Mouse (Mus musculus) thymus, postnatal 10 days (tissue): ENCODE data around the gene Cops7b.
A peak's percentile ranks its signal among the peaks of the same experiment; 100 is the strongest.
"Not testable (repeated sequence)": the region's sequence is repeated elsewhere in the genome, so short reads cannot be mapped to it uniquely, and the experiment has no call there.

Experiments used
- DNase-seq, 2 experiments: peaks; one replicate each; pipeline ENCODE4 v3.0.0; 2021; ENCODE audit warnings: low spot score in 2 of 2

Gene Cops7b

DNA sequence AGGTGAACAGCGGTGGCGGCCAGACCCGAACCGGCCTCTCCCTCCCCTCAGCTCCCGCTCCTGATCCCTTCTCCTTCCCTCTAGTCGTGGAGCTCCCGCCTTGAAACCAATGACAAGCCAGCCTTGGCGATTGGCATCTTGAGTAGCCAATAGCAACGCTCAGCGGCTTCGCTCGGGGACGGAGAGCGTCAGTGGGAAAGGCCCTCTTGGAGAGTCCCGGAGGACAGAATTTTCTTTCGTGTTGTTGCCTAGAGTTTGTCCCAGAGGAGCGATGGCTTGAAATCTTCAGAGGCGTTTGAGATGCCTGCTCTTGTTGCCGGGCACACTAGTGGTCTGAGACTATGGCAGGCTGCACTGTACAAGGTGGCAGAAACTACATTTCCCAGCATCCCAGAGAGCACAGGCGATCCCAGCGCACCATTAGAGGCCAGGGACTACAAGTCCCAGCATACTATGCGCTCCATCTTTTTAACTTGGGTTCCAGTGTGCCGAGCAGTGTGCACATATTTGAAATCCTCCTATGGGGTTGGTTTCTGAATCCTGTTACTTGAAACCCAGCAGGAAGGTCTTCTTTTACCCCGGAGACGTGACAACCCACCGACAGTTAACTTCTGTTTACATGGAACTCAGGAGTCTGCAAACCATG is at the start of gene Cops7b, which contains the start of gene Pde6d:
Cops7b (plus strand) TSS at position 454 of the 646 bp plus-strand sequence.
Pde6d (minus strand) TSS at position 179 of the 646 bp plus-strand sequence.
- DNase-seq = peak; percentile 89 to 90

DNA sequence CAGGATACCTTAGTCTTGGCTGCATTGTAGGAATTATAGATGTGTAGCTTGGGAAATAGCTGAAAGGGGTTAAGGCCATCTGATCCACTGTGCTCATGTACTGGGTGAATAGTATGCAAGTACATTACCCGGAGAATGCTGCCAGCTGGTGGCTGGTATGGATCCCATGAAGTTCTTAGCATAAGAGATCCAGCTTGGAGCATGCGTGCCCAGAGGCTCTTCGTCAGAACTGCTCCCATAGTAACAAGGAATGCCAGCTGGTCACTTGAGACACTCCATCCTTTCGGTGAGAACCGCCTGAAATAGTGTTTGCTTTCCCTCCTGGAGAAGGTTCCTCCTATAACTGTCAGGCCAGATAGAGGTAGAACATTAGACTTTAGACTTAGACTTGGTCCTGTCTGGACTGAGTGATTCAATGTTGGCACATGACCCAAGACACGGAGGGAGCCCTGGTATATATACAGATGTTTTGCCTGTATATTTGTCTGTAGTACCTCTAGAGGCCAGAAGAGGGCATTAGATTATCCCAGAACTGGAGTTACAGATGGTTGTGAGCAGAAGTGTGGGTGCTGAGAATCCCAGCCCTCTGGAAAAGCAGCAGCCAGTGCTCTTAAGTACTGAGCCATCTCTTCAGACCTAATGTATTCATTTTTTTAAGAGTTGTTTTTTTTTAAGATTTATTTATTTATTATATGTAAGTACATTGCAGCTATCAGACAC is 49.1 kb upstream of the Cops7b start:
- no peak for DNase-seq

DNA sequence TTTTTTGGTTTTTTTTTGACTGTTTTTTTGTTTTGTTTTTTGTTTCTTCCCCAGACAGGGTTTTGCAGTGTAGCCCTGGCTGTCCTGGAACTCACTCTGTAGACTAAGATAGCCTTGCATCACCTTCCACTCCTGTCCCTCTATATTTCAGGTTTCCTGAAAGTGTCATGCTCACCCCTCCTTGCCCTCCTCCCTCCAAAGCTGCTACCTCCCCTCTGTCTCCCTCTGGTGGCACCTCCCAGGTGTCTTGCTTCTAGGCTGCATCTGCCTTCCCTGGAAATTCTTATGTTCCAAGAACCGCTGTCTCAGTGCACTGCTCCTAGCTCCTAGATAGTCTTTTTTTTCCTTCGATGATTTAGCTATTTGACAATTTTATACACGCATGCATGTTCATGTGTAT is 44.3 kb upstream of the Cops7b start:
- DNase-seq = peak in 1 of 2 experiments; percentile 46

DNA sequence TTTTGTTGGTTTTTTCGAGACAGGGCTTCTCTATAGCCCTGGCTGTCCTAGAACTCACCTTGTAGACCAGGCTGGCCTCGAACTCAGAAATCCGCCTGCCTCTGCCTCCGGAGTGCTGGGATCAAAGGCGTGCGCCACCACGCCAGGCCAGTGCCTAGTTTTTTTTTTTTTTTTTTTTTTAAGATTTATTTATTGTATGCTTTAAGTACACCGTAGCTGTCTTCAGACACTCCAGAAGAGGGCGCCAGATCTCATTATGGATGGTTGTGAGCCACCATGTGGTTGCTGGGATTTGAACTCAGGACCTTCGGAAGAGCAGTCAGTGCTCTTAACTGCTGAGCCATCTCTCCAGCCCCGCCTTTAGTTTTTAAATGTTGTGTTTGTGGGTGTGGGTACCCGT is 43.1 kb upstream of the Cops7b start:
- not testable (repeated sequence) for DNase-seq

DNA sequence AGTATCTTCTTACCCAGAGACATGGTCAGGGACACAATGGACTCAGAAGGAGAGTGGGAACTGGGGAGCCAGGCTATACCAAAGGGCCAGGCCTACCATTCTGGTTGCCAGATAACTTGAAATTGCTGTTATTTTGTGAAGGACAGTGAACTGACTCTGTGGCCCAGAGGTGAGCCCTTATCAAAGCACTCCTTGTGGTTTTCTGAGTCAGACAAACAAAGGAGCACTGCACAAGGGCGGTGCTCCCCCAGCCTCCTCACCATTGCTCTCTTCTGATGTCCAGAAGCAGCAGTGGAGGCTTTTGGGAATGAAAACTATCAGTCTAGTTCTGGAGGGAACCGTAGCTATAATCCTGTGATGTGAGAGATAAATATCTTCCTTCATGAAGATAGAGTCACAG is 40.1 kb upstream of the Cops7b start:
- no peak for DNase-seq

DNA sequence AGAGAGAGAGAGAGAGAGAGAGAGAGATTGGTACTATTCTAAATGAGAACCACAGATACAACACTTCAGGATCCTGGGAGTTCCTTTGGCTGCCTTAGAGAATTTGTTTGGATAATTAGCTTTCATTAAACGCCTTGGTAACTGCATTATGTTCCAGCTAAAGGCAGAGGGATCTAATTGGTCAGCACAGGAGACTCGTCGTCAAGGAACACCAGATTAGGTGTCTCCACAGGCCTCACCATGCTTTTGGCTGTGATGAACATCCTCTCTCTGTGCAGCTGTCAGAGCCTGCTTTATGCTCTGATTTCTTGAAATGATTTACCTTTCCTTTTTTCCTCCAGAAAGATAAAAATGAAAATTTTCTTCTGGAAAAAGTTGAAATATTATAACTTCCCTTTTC is 35.9 kb upstream of the Cops7b start:
- no peak for DNase-seq

DNA sequence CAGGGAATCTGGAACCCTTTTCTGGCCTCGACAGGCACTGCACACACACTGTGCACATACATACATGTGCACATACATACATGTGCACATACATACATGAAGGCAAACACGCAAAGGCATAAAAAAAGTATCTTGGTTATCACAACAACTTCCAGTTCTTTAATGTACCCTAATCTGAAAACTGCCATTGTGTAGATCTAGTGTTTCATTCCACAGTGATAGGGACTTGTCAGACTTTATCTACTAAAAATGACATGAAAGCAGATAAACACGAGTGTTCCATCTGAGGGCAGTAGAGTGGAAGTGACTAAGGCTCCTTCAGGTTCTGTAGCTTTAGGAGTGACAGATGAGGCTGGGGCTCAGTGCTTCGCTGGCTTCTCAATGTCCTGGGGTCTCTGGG is 31.4 kb upstream of the Cops7b start:
- no peak for DNase-seq

DNA sequence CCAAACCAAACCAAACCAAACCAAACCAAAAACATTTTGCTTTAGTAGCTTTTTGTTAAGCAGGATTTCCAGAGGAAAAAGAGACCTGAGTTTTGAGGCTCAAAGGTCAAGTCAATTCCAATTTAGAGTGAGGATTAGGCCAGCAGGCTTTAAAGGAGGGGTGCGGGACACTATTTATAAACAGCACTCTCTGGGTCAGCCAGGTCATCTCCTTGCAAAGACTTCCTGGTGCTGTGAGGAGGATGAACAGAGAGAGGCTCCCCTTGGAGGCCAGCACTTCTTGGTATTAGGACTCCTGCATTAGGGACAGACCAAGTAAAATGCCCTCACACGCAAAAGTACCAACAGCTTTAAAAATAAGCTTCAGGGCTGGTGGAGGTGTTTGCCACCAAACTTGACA is 30.8 kb upstream of the Cops7b start:
- DNase-seq = no peak

DNA sequence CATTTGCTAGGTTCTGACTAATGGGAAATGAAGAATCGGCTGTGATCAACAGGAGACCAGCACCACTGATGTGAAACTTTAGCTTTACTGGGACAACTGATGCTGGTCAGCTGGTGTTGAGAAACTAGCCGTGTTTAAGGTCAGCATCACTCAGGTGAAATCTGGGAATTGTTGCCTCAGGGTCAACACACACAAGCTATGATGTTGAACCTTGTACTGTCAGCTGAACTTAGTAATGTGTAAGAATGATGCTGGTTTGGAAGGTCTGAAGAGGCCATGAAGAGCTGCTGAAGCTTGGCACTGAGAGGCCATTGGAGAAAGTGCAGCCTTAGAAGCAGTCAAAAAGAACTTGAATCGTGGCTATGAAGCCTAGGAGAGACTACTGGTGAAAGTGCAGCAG is 27.0 kb upstream of the Cops7b start:
- DNase-seq = no peak

DNA sequence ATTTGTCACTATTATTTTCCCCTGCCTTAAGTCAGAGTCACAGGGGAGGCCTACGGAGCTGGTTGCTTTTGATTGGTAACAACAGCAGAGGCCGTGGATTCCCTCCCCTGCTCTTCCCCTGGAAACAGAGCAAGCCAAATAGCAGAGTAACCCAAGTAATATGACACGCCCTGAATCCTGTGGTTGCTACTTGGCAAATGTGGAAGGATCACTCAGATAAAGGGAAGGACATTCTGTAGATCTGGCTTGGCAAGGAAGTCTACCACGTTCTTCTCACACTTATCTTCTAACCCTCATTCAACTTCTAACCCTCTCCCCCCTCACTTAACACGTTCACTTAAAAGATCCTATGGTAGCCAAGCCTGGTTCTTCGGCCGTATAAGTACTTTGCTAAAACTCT is 24.8 kb upstream of the Cops7b start:
- no peak for DNase-seq

DNA sequence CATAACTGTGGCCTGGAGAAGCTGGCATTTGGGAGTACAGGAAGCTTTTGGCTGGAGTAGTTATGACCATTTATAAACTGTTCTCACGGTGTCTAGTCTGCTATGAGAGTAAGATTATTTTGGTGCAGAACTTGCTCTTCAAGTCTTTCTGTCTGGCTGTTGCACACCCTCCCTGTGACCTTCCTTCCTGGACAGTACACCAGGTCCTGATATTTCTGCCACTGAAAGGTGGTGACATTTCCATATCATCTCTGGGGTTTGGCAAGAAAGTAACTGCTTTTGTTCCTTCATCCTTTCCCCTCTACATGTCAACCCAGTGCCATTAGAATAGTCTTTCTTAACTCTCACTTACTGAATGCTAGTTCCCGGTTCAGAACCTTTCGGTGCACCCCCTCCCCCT is 23.5 kb upstream of the Cops7b start:
- no peak for DNase-seq

DNA sequence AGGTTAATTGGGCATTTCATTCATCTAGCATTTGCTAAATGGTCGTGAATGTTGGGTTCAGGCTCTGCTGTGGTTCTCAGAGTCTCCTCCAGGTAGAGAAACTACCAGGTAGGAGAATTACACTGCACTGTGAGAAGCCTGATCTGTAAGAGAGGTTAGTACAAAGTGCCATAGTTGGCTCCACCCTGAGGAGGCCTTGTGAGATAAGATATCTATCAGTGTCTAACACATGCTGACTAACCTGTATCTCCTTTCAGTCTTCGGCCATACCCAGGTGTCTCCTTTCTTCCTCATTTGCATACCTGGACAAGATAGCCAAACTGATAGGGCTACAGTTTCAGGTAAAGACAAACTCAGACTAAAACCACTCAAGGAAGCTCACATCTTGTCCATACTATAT is 20.0 kb upstream of the Cops7b start:
- no peak for DNase-seq

DNA sequence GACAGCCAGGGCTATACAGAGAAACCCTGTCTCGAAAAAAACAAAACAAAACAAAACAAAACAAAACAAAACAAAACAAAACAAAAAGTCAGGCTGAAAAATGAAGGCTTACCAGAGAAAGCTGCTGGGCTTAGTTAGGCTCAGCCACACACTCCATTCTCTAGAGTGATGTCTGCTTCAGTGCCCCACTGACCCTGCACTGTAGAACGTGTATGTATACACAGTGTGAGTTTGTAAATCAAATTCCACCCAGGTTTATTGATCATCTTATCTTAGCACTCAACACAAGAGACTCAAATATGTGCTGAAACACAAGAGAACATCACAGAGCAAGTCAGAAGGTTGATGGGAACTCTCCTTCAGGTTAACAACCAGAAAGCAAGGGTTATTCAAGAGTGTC is 14.3 kb upstream of the Cops7b start:
- DNase-seq = no peak

DNA sequence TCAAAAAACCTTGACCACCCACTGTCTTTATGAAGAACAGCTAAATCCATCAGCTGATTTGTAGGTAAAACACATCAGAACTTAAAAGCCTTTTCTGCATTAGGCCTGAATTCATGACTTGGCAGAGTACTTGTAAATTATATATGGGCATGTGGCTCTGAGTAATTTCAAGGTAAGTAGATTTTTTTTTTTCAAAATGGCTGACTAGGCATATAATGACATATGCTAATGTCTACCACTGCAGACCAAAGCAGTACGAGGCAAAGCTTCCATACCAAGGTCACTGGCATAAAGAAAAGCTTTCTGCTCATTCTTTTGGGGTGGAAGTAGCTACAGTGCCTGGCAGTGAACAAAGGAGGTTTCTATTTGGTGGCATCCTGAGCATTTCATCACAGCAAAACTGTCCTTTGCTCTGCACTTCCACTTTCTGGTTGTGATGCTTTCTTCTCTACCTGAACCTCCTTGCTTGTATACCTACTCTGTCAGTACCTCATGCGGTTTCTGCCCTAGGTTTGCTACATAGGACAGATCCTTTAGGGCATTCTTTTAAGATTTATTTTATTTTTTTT is 13.3 kb upstream of the Cops7b start:
- no peak for DNase-seq

DNA sequence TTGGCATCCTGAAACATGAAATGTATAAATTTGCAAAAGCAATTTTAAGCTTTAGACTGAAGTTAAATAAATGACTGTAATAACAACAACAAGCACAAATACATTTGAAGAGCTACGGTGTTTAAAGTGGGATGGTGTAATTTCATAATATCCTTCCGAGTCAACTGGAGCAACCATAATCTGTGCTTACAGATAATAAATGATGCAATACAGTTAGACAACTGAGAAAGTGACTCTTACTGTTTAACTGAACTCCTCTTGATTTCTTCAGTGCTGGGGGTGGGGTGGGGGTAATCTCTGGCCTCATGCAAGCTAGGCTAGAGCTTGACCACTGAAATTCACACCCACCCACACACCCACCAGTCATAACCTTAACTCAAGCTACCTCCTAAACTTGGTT is 11.3 kb upstream of the Cops7b start:
- DNase-seq = no peak

DNA sequence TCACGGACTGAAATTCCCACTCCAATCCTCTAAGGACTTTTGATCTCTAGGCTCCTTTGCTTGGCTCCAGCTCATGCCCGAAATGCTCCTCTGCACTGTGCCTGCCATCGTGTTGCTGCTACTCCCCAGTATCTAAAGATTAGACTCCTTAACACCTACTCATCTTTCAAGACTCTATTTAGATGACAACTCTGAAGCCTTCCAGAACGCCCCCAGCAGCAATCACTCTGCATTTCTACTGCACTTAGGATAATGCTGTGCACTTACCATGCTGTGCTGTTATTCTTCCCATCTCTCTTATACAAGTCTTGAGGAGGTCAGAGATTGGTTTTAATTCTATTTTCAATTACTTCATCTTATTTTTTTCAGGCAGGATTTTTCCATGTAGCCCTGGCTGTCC is 10.8 kb upstream of the Cops7b start:
- DNase-seq = no peak

DNA sequence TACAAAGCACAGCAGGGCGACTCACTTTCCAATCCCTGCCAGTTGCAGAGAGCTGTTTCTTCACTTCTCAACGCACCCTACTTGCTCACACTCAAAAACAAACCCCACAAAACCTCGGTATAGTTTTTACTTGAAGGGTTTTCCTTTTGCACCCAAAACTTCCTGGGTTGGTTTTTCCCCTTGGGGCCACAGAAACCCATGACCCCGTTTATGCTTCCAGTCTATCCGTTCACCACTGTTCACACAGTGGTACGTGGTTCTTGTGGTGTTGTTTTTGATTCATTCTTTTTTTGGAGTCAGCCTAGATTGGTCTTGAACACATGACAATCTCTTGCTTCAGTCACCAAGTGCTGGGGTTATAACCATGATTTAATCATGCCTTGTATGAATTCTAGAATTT is 2.3 kb upstream of the Cops7b start:
- DNase-seq = no peak

DNA sequence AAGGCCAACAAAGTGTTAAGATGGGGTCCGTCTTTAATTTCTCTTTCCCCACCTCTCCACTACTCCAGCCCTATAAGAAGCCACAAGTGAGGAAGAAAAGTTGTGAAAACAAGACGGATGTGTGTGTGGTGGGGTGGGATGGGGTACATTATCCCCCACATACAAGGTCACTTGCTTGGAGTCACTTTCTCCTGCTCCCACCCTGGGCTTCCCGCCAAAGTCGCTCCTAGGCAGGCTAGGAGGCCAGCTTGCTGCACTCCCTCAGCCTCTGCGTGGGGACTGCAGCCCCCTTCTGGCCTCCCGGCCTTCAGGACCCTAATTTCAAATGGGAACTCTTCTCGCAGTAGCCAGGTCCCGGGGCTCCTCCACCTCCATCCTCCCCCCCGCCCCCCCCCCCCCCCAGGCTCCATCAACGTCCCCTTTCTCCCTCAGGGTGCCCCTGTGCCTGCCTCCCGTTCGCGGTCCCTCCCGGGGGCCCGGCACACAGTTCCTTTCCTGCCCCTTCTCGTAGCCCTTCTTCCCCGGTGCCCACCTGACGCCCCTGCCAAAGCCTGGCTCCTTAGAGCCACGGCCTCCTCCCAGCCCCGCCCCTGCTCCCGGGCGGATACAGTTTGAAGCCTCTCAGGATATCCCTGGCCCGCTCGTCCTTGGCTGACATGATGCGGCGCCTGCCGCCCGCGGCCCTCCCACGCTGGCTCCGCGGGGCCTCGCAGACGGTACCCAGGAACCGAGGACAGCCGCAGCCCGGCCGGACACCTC is 833 bp upstream of the Cops7b start:
- peak; percentile 14 to 27 for DNase-seq

DNA sequence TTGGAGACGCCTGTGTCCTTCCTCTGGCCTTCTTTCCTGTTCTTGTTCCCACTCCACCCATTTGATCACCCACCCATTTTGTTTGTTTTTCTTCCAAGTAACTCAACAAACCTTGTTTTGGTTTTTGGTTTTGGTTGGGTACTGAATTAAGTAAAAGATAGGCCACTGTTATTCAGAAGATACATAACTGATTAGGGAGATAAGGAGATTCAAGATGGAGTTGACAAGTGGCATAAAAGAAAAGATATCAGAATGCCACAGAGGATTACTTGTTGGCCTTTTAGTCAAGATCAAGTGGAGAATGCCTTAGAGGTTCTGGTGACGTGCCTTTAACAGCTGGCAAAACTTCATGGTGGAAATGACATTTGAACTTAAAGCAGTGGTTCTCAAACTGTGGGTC is 1.0 kb downstream of the Cops7b start:
- DNase-seq = no peak

DNA sequence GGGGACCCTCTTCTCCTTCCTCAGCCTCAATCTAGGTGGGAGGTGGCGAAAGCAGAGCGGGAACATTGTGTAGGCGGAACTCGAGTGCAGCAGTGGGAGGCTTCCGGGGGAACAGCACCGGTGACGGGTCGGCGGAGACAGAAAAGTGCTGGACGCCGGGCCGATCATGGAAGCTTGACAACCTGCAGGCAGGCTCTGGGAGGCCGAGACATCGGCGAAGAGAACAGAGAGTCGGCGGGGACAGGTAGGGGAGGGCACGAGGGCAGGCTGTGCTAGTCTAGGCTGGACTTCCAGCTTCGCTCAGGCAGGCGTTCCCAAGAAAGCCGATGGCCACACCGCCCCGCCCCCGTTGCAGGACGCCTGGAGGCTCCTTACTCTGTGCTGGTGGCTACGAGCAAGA is 4.3 kb downstream of the Cops7b start:
- peak; percentile 63 to 80 for DNase-seq

DNA sequence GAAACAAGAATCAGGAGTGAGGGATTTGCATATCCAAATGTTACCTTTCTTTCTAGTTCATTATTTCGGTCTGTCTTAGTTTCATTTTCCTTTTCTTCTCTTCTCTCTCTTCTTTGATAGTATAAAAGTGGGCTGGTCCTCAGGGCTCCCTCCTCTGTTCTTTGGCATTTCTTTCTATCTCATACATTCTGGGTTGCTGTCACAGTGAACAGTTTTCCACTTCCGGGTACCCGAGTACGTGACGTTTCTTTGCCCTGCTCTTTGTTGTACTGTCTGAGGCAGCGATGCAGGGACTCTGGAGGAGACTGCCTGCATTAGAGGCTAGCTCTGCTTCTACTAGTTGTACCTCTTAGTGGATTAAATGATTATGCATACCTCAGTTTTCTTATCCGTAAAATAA is 11.8 kb downstream of the Cops7b start:
- DNase-seq = no peak

DNA sequence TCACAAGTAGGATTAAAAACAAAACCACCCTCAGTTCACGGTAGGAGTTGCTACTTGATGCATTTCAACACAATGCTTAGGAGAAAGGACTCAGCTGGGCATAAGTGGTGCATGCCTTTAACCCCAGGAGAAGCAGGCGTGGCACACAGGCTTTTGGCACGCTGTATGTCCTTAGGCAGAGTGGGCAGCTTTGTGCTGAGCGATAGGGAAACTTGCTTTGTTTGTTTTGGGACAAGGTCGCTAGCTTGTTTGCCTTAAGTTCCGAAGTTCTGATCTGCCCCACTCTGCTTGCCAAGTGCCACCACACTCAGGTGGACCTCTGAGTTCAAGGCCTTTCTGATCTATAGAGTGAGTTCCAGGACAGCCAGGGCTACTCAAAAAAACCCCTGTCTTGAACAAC is 12.6 kb downstream of the Cops7b start:
- DNase-seq = no peak

DNA sequence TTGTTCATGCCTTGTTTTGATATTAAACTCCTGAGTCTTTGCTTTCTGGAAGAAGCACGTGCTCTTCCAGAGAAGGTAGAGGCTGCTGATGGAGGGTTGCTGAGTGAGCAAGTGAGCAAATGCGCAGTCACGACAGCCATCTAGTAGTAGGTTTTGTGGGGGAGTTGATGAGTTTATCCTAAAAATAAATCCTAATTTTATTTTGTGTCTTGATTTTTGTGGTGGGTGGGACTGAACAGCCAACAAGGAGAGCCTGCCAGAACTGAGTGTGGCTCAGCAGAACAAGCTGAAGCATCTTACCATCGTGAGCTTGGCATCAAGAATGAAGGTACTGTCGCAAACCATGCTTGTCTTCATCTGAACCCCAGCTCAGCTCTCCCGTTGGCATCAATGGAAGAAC is 13.8 kb downstream of the Cops7b start:
- DNase-seq = no peak
